Mouse (Mus musculus): ENCODE measurements at regions not wholly inside any gene's neighbourhood (a gene's known extent, or its start where the extent isn't known, plus 50 kb on each side); places are given as distances from the start of the nearest gene placed in this dataset.

- in situ Hi-C loops (cut with MboI, MseI), result no loop called here
Observed at GRCm38 (mm10) chr4:56161257-56161594, 578.6 kb upstream of the Gm26657 start.

GRCm38 (mm10) chr4:56160551-56161256, 579.2 kb upstream of the Gm26657 start:
- in situ Hi-C loops (cut with MboI, MseI), result no loop called here

- in situ Hi-C loops (cut with MboI, MseI), result no loop called here
Observed at GRCm38 (mm10) chr4:56157521-56158065, 582.3 kb upstream of the Gm26657 start.

GRCm38 (mm10) chr4:56150716-56151115, 589.2 kb upstream of the Gm26657 start:
- in situ Hi-C loops (cut with MboI, MseI), result no loop called here

GRCm38 (mm10) chr4:56143827-56144226, 596.0 kb upstream of the Gm26657 start:
- in situ Hi-C loops (cut with MboI, MseI), result no loop called here

GRCm38 (mm10) chr4:56136837-56137236, 603.0 kb upstream of the Gm26657 start:
- in situ Hi-C loops (cut with MboI, MseI), result no loop called here

- in situ Hi-C loops (cut with MboI, MseI), result no loop called here
Observed at GRCm38 (mm10) chr4:56134350-56134749, 602.1 kb upstream of the Klf4 start.

GRCm38 (mm10) chr4:56127730-56128482, 595.6 kb upstream of the Klf4 start:
- in situ Hi-C loops (cut with MboI, MseI), result no loop called here

- in situ Hi-C loops (cut with MboI, MseI), result no loop called here
Observed at GRCm38 (mm10) chr4:56124515-56124914, 592.2 kb upstream of the Klf4 start.

GRCm38 (mm10) chr4:56122198-56122597, 589.9 kb upstream of the Klf4 start:
- in situ Hi-C loops (cut with MboI, MseI), result no loop called here

GRCm38 (mm10) chr4:56121664-56122063, 589.4 kb upstream of the Klf4 start:
- in situ Hi-C loops (cut with MboI, MseI), result no loop called here

GRCm38 (mm10) chr4:56120357-56120756, 588.1 kb upstream of the Klf4 start:
- in situ Hi-C loops (cut with MboI, MseI), result no loop called here

GRCm38 (mm10) chr4:56113701-56114196, 581.5 kb upstream of the Klf4 start:
- in situ Hi-C loops (cut with MboI, MseI), result no loop called here

- in situ Hi-C loops (cut with MboI, MseI), result no loop called here
Observed at GRCm38 (mm10) chr4:56112931-56113700, 580.9 kb upstream of the Klf4 start.

GRCm38 (mm10) chr4:56106962-56107361, 574.7 kb upstream of the Klf4 start:
- in situ Hi-C loops (cut with MboI, MseI), result no loop called here

- in situ Hi-C loops (cut with MboI, MseI), result no loop called here
Observed at GRCm38 (mm10) chr4:56102314-56102713, 570.0 kb upstream of the Klf4 start.

GRCm38 (mm10) chr4:56090796-56091195, 558.5 kb upstream of the Klf4 start:
- in situ Hi-C loops (cut with MboI, MseI), result no loop called here

GRCm38 (mm10) chr4:56088701-56089100, 556.4 kb upstream of the Klf4 start:
- in situ Hi-C loops (cut with MboI, MseI), result no loop called here

- in situ Hi-C loops (cut with MboI, MseI), result no loop called here
Observed at GRCm38 (mm10) chr4:56086306-56086705, 554.0 kb upstream of the Klf4 start.

GRCm38 (mm10) chr4:56084205-56084604, 551.9 kb upstream of the Klf4 start:
- in situ Hi-C loops (cut with MboI, MseI), result no loop called here

GRCm38 (mm10) chr4:56082411-56082810, 550.1 kb upstream of the Klf4 start:
- in situ Hi-C loops (cut with MboI, MseI), result no loop called here

- in situ Hi-C loops (cut with MboI, MseI), result no loop called here
Observed at GRCm38 (mm10) chr4:56080960-56081359, 548.7 kb upstream of the Klf4 start.
